Mouse (Mus musculus) liver, embryonic 11.5 days (tissue): ENCODE results near the gene Nme3. TPM values are rescaled to one million over a fixed set of nuclear protein-coding genes. Genes with fewer than 3 reads are reported as not detected.

Source experiments
- ATAC-seq: fragments of 200-750 bp; cut with Nextera tagmentation; replicated peaks from 2 replicates; pipeline ENCODE4 v1.8.0; 2017; ENCODE audit warnings: moderate number of reproducible peaks, mild to moderate bottlenecking, moderate TSS enrichment, moderate library complexity; ENCODE audit not compliant: low FRiP score
- DNase-seq: peaks from one replicate; pipeline ENCODE4 v3.0.0-alpha.2; 2017; ENCODE audit warnings: low spot score
- H3K27ac ChIP-seq: fragments of 300-500 bp; sonication (generic); 2 replicates; pipeline ENCODE4 v1.5.1; 2014; ENCODE audit warnings: mild to moderate bottlenecking, low read depth, low read length, control low read depth
- H3K27me3 ChIP-seq: fragments of 300-500 bp; sonication (generic); replicated peaks from 2 replicates; pipeline ENCODE4 v1.6.1; 2014; ENCODE audit warnings: low read length, mixed read lengths; ENCODE audit not compliant: control insufficient read depth, insufficient read depth
- H3K36me3 ChIP-seq: fragments of 300-500 bp; sonication (generic); 2 replicates; pipeline ENCODE4 v1.6.1; 2014; ENCODE audit warnings: mild to moderate bottlenecking, low read length, moderate library complexity, mixed read lengths; ENCODE audit not compliant: control insufficient read depth, insufficient read depth
- H3K4me1 ChIP-seq: fragments of 300-500 bp; sonication (generic); replicated peaks from 2 replicates; pipeline ENCODE4 v1.6.1; 2014; ENCODE audit warnings: low read length, mixed read lengths; ENCODE audit not compliant: control insufficient read depth, insufficient read depth
- H3K4me2 ChIP-seq: fragments of 300-500 bp; sonication (generic); 2 replicates; pipeline ENCODE4 v1.6.1; 2014; ENCODE audit warnings: mild to moderate bottlenecking, control low read depth, moderate library complexity
- H3K4me3 ChIP-seq: fragments of 300-500 bp; sonication (generic); 2 replicates; pipeline ENCODE4 v1.5.1; 2014; ENCODE audit warnings: low read depth, low read length, control low read depth
- H3K9ac ChIP-seq: fragments of 300-500 bp; sonication (generic); 2 replicates; pipeline ENCODE4 v1.6.1; 2014; ENCODE audit warnings: low read depth, low read length, control low read depth
- H3K9me3 ChIP-seq: fragments of 300-500 bp; sonication (generic); 2 replicates; pipeline ENCODE4 v1.6.1; 2016; ENCODE audit warnings: low read length, inconsistent platforms, mixed read lengths; ENCODE audit not compliant: control insufficient read depth
- WGBS: fragments of 180-500 bp; shearing (Covaris S2); extraction: QIAGEN DNeasy Blood & Tissue Kit; methylation state at CpG from one replicate; pipeline ENCODE4 v1.1.7; 2014; 5-methylcytosine and 5-hydroxymethylcytosine counted together
- polyA plus RNA-seq: library from polyadenylated mRNA; unstranded; fragments of >200 nt; fragmentation: Nextera tagmentation; extraction: Ambion mirVana; gene quantifications from 2 replicates; pipeline ENCODE4 v1.2.1, GENCODE M21; 2014

Gene Nme3
- polyA plus RNA-seq, 1 experiment from 2014 or later, result 70.5 TPM

GRCm38 (mm10) chr17:24894061-24894994 is 2.0 kb upstream of the Nme3 start:
- Histone ChIP-seq H3K9me3 (no peaks in the 10 kb centered on the region), H3K4me1 (peaks cover 28% of the 10 kb centered on the region), H3K27me3 (no peaks in the 10 kb centered on the region), H3K27ac (peak overlapping the region; percentile 87; the same call in 1 of the 2 replicates), H3K9ac (peak overlapping the region; percentile 97), H3K4me2 (peak overlapping the region; percentile 99), H3K36me3 (peaks cover 52% of the 10 kb centered on the region), H3K4me3 (peak overlapping the region; percentile 91)
- DNase-seq, result no peak
- WGBS, result 9% methylated on average over 31 of the region's 31 CpGs
- ATAC-seq, result peak; percentile 24

- under 1% methylated on average over 62 of the region's 62 CpGs for WGBS
- ATAC-seq (peak; percentile 65), DNase-seq (peak; percentile 89)
- Histone ChIP-seq H3K9ac (peak within 1 kb of the TSS; percentile 97), H3K9me3 (no peaks in the 10 kb centered on the region), H3K4me3 (peak within 1 kb of the TSS; percentile 91), H3K27ac (peak within 1 kb of the TSS; percentile 87), H3K4me2 (peak within 1 kb of the TSS; percentile 99), H3K4me1 (peaks cover 28% of the 10 kb centered on the region), H3K27me3 (no peaks in the 10 kb centered on the region), H3K36me3 (peaks cover 58% of the 10 kb centered on the region)
Measured at GRCm38 (mm10) chr17:24894995-24895547, 1.2 kb upstream of the Nme3 start, which contains the start of the genes Eme2 and Mrps34. TSS of gene Eme2 (minus strand) at chr17:24895087. TSS of gene Mrps34 (plus strand) at chr17:24895116.

- Histone ChIP-seq H3K4me1 (peaks cover 28% of the 10 kb centered on the region), H3K36me3 (peaks cover 58% of the 10 kb centered on the region), H3K9me3 (no peaks in the 10 kb centered on the region), H3K27ac (peak overlapping the region; percentile 87), H3K4me3 (peak overlapping the region; percentile 91), H3K9ac (peak overlapping the region; percentile 97), H3K4me2 (peak overlapping the region; percentile 99), H3K27me3 (no peaks in the 10 kb centered on the region)
- no peak for ATAC-seq
- DNase-seq, result no peak
- WGBS, result 9% methylated on average over 23 of the region's 23 CpGs
Measured at GRCm38 (mm10) chr17:24895571-24896240, 594 bp upstream of the Nme3 start.

GRCm38 (mm10) chr17:24896993-24897269 is 631 bp downstream of the Nme3 start:
- DNase-seq, result no peak
- Histone ChIP-seq H3K9me3 (no peaks in the 10 kb centered on the region), H3K4me1 (peaks cover 29% of the 10 kb centered on the region), H3K9ac (peak overlapping the region; percentile 97), H3K27me3 (no peaks in the 10 kb centered on the region), H3K4me2 (peak overlapping the region; percentile 99), H3K36me3 (peaks cover 63% of the 10 kb centered on the region), H3K4me3 (peak overlapping the region; percentile 91), H3K27ac (peak overlapping the region; percentile 77)
- no peak for ATAC-seq
- 44% methylated on average over 11 of the region's 11 CpGs for WGBS

- Histone ChIP-seq H3K27ac (0 out of 2 replicates have a peak overlapping the region, but pooled peaks have one; percentile 77), H3K4me2 (peak overlapping the region; percentile 99), H3K27me3 (no peaks in the 10 kb centered on the region), H3K9ac (peak overlapping the region; percentile 97), H3K9me3 (no peaks in the 10 kb centered on the region), H3K36me3 (peaks cover 59% of the 10 kb centered on the region), H3K4me1 (peaks cover 35% of the 10 kb centered on the region), H3K4me3 (peak overlapping the region; percentile 91)
- 77% methylated on average over 4 of the region's 4 CpGs for WGBS
- DNase-seq, result no peak
- no peak for ATAC-seq
Measured at GRCm38 (mm10) chr17:24897600-24897999, 1.3 kb downstream of the Nme3 start.

- peak overlapping the region; percentile 91; the same call in 1 of the 2 replicates for H3K4me3 ChIP-seq
Measured at GRCm38 (mm10) chr17:24898041-24898854, 1.9 kb downstream of the Nme3 start.

GRCm38 (mm10) chr17:24899153-24899552 is 2.9 kb downstream of the Nme3 start:
- Histone ChIP-seq H3K9ac (no peak overlapping the region; the same call in 1 of the 2 replicates), H3K27me3 (no peaks in the 10 kb centered on the region), H3K4me2 (no peak overlapping the region), H3K36me3 (peaks cover 67% of the 10 kb centered on the region), H3K9me3 (no peaks in the 10 kb centered on the region), H3K27ac (no peak overlapping the region), H3K4me1 (peaks cover 37% of the 10 kb centered on the region), H3K4me3 (0 out of 2 replicates have a peak overlapping the region, but pooled peaks have one; percentile 8)
- ATAC-seq (no peak), DNase-seq (no peak)
- WGBS, result 84% methylated on average over 5 of the region's 5 CpGs

More at GRCm38 (mm10) chr17:24898041-24898854, 1.9 kb downstream of the Nme3 start:
- Histone ChIP-seq H3K27me3 (no peaks in the 10 kb centered on the region), H3K4me2 (peak overlapping the region; percentile 99), H3K36me3 (peaks cover 60% of the 10 kb centered on the region), H3K9ac (peak overlapping the region; percentile 97), H3K9me3 (no peaks in the 10 kb centered on the region), H3K4me1 (peaks cover 39% of the 10 kb centered on the region), H3K27ac (peak overlapping the region; percentile 38; the same call in 1 of the 2 replicates)
- no peak for ATAC-seq
- 83% methylated on average over 4 of the region's 4 CpGs for WGBS
- no peak for DNase-seq

- no peaks in the 10 kb centered on the region for H3K9me3 ChIP-seq
- 92% methylated on average over 6 of the region's 6 CpGs for WGBS
- peaks cover 37% of the 10 kb centered on the region for H3K4me1 ChIP-seq
- H3K4me2 ChIP-seq, result no peak overlapping the region
- no peak for DNase-seq
- no peak for ATAC-seq
- H3K27me3 ChIP-seq, result no peaks in the 10 kb centered on the region
- no peak overlapping the region for H3K27ac ChIP-seq
- no peak overlapping the region for H3K4me3 ChIP-seq
- no peak overlapping the region for H3K9ac ChIP-seq
- peaks cover 74% of the 10 kb centered on the region for H3K36me3 ChIP-seq
Measured at GRCm38 (mm10) chr17:24900014-24900413, 3.7 kb downstream of the Nme3 start.
